Mouse (Mus musculus): ENCODE data around the gene Nsg2. TPM values are rescaled to one million over a fixed set of nuclear protein-coding genes. Genes with fewer than 3 reads are reported as not detected.

Nsg2 gene
- polyA plus RNA-seq, 1 experiment from 2014 or later: 1.0 TPM

- no peaks in the 10 kb centered on the region for H3K36me3 ChIP-seq
- H3K4me3 ChIP-seq: no peak overlapping the region
- H3K9ac ChIP-seq: no peak overlapping the region
- H3K27ac ChIP-seq (ENCODE audit: poor library complexity, severe bottlenecking): no peak overlapping the region
- 75% methylated on average over 4 of the region's 4 CpGs for WGBS
- ATAC-seq (ENCODE audit: insufficient number of reproducible peaks, low FRiP score): no peak
- H3K27me3 ChIP-seq (replicated peaks): no peaks in the 10 kb centered on the region
- H3K4me2 ChIP-seq: no peak overlapping the region
- peaks cover 18% of the 10 kb centered on the region for H3K4me1 ChIP-seq (replicated peaks)
- H3K9me3 ChIP-seq (replicated peaks): no peaks in the 10 kb centered on the region
Observed at GRCm38 (mm10) chr11:32013014-32013427, 12.8 kb downstream of the Nsg2 start.

GRCm38 (mm10) chr11:32013561-32013960 lies 13.3 kb downstream of the Nsg2 start:
- WGBS: 74% methylated on average over 1 of the region's 1 CpGs
- no peak for ATAC-seq (ENCODE audit: insufficient number of reproducible peaks, low FRiP score)
- Histone ChIP-seq H3K27ac (ENCODE audit: poor library complexity, severe bottlenecking) (no peak overlapping the region), H3K4me3 (no peak overlapping the region), H3K4me1 (replicated peaks) (peaks cover 18% of the 10 kb centered on the region), H3K9me3 (replicated peaks) (no peaks in the 10 kb centered on the region), H3K27me3 (replicated peaks) (no peaks in the 10 kb centered on the region), H3K36me3 (no peaks in the 10 kb centered on the region), H3K4me2 (no peak overlapping the region), H3K9ac (no peak overlapping the region)

- Histone ChIP-seq H3K9ac (no peak overlapping the region), H3K4me2 (no peak overlapping the region), H3K4me3 (no peak overlapping the region), H3K27ac (ENCODE audit: poor library complexity, severe bottlenecking) (no peak overlapping the region), H3K9me3 (replicated peaks) (no peaks in the 10 kb centered on the region), H3K36me3 (no peaks in the 10 kb centered on the region), H3K27me3 (replicated peaks) (no peaks in the 10 kb centered on the region; the same call in 1 of the 2 replicates), H3K4me1 (replicated peaks) (no peaks in the 10 kb centered on the region; the same call in 1 of the 2 replicates)
- 38% methylated on average over 4 of the region's 4 CpGs for WGBS
- no peak for ATAC-seq (ENCODE audit: insufficient number of reproducible peaks, low FRiP score)
Observed at GRCm38 (mm10) chr11:32018201-32018600, 17.9 kb downstream of the Nsg2 start.

GRCm38 (mm10) chr11:32020031-32020965 lies 20.0 kb downstream of the Nsg2 start:
- no peak overlapping the region for H3K9ac ChIP-seq
- H3K9me3 ChIP-seq (replicated peaks): no peaks in the 10 kb centered on the region
- no peak overlapping the region for H3K4me2 ChIP-seq
- no peak for ATAC-seq (ENCODE audit: insufficient number of reproducible peaks, low FRiP score)
- no peak overlapping the region for H3K27ac ChIP-seq (ENCODE audit: poor library complexity, severe bottlenecking)
- 44% methylated on average over 8 of the region's 8 CpGs for WGBS
- H3K27me3 ChIP-seq (replicated peaks): no peaks in the 10 kb centered on the region; the same call in 1 of the 2 replicates
- no peaks in the 10 kb centered on the region; the same call in 1 of the 2 replicates for H3K4me1 ChIP-seq (replicated peaks)
- no peak overlapping the region for H3K4me3 ChIP-seq
- no peaks in the 10 kb centered on the region for H3K36me3 ChIP-seq

- H3K27ac ChIP-seq (ENCODE audit: poor library complexity, severe bottlenecking): no peak overlapping the region
- no peak overlapping the region for H3K9ac ChIP-seq
- H3K4me3 ChIP-seq: no peak overlapping the region
- H3K9me3 ChIP-seq (replicated peaks): no peaks in the 10 kb centered on the region
- ATAC-seq (ENCODE audit: insufficient number of reproducible peaks, low FRiP score): no peak
- no peak overlapping the region for H3K4me2 ChIP-seq
- H3K4me1 ChIP-seq (replicated peaks): no peaks in the 10 kb centered on the region; the same call in 1 of the 2 replicates
- H3K36me3 ChIP-seq: no peaks in the 10 kb centered on the region
- 67% methylated on average over 5 of the region's 5 CpGs for WGBS
- H3K27me3 ChIP-seq (replicated peaks): no peaks in the 10 kb centered on the region; the same call in 1 of the 2 replicates
Observed at GRCm38 (mm10) chr11:32026634-32027033, 26.4 kb downstream of the Nsg2 start.

GRCm38 (mm10) chr11:32027474-32028342 lies 27.4 kb downstream of the Nsg2 start:
- no peaks in the 10 kb centered on the region for H3K9me3 ChIP-seq (replicated peaks)
- ATAC-seq (ENCODE audit: insufficient number of reproducible peaks, low FRiP score): no peak

GRCm38 (mm10) chr11:32028605-32029004 lies 28.3 kb downstream of the Nsg2 start:
- Histone ChIP-seq H3K27ac (ENCODE audit: poor library complexity, severe bottlenecking) (no peak overlapping the region), H3K4me3 (no peak overlapping the region), H3K4me2 (no peak overlapping the region), H3K27me3 (replicated peaks) (peaks cover 1% of the 10 kb centered on the region; the same call in 1 of the 2 replicates), H3K9ac (no peak overlapping the region), H3K36me3 (no peaks in the 10 kb centered on the region), H3K4me1 (replicated peaks) (no peaks in the 10 kb centered on the region; the same call in 1 of the 2 replicates), H3K9me3 (replicated peaks) (no peaks in the 10 kb centered on the region)
- 74% methylated on average over 3 of the region's 3 CpGs for WGBS
- ATAC-seq (ENCODE audit: insufficient number of reproducible peaks, low FRiP score): no peak

More at GRCm38 (mm10) chr11:32027474-32028342, 27.4 kb downstream of the Nsg2 start:
- no peak overlapping the region for H3K9ac ChIP-seq
- H3K4me1 ChIP-seq (replicated peaks): no peaks in the 10 kb centered on the region; the same call in 1 of the 2 replicates
- no peak overlapping the region for H3K4me3 ChIP-seq
- H3K27ac ChIP-seq (ENCODE audit: poor library complexity, severe bottlenecking): no peak overlapping the region
- no peaks in the 10 kb centered on the region for H3K36me3 ChIP-seq
- no peaks in the 10 kb centered on the region; the same call in 1 of the 2 replicates for H3K27me3 ChIP-seq (replicated peaks)
- H3K4me2 ChIP-seq: no peak overlapping the region
- 68% methylated on average over 7 of the region's 7 CpGs for WGBS

GRCm38 (mm10) chr11:32029356-32029755 lies 29.1 kb downstream of the Nsg2 start:
- H3K27me3 ChIP-seq (replicated peaks): peaks cover 7% of the 10 kb centered on the region; the same call in 1 of the 2 replicates
- H3K4me2 ChIP-seq: no peak overlapping the region
- no peaks in the 10 kb centered on the region for H3K9me3 ChIP-seq (replicated peaks)
- no peak overlapping the region for H3K27ac ChIP-seq (ENCODE audit: poor library complexity, severe bottlenecking)
- H3K9ac ChIP-seq: no peak overlapping the region
- H3K4me1 ChIP-seq (replicated peaks): no peaks in the 10 kb centered on the region; the same call in 1 of the 2 replicates
- WGBS: 63% methylated on average over 5 of the region's 5 CpGs
- no peak overlapping the region for H3K4me3 ChIP-seq
- ATAC-seq (ENCODE audit: insufficient number of reproducible peaks, low FRiP score): no peak
- no peaks in the 10 kb centered on the region for H3K36me3 ChIP-seq

- H3K4me3 ChIP-seq: no peak overlapping the region
- no peaks in the 10 kb centered on the region for H3K36me3 ChIP-seq
- H3K9ac ChIP-seq: no peak overlapping the region
- H3K9me3 ChIP-seq (replicated peaks): no peaks in the 10 kb centered on the region
- H3K27me3 ChIP-seq (replicated peaks): peaks cover 17% of the 10 kb centered on the region; the same call in 1 of the 2 replicates
- H3K4me2 ChIP-seq: no peak overlapping the region
- H3K27ac ChIP-seq (ENCODE audit: poor library complexity, severe bottlenecking): no peak overlapping the region
- no peak for ATAC-seq (ENCODE audit: insufficient number of reproducible peaks, low FRiP score)
- 77% methylated on average over 4 of the region's 4 CpGs for WGBS
- H3K4me1 ChIP-seq (replicated peaks): no peaks in the 10 kb centered on the region; the same call in 1 of the 2 replicates
Observed at GRCm38 (mm10) chr11:32031396-32031795, 31.1 kb downstream of the Nsg2 start.

GRCm38 (mm10) chr11:32032053-32032452 lies 31.8 kb downstream of the Nsg2 start:
- ATAC-seq (ENCODE audit: insufficient number of reproducible peaks, low FRiP score): no peak
- no peak overlapping the region for H3K4me3 ChIP-seq
- no peak overlapping the region for H3K27ac ChIP-seq (ENCODE audit: poor library complexity, severe bottlenecking)
- no peak overlapping the region for H3K9ac ChIP-seq
- H3K36me3 ChIP-seq: no peaks in the 10 kb centered on the region
- 72% methylated on average over 9 of the region's 9 CpGs for WGBS
- no peak overlapping the region for H3K4me2 ChIP-seq
- no peaks in the 10 kb centered on the region for H3K9me3 ChIP-seq (replicated peaks)
- peaks cover 20% of the 10 kb centered on the region for H3K27me3 ChIP-seq (replicated peaks)
- H3K4me1 ChIP-seq (replicated peaks): no peaks in the 10 kb centered on the region; the same call in 1 of the 2 replicates

- no peak overlapping the region for H3K27ac ChIP-seq (ENCODE audit: poor library complexity, severe bottlenecking)
- no peaks in the 10 kb centered on the region for H3K36me3 ChIP-seq
- WGBS: 70% methylated on average over 5 of the region's 5 CpGs
- no peak overlapping the region for H3K4me2 ChIP-seq
- no peak for ATAC-seq (ENCODE audit: insufficient number of reproducible peaks, low FRiP score)
- no peak overlapping the region for H3K4me3 ChIP-seq
- peaks cover 29% of the 10 kb centered on the region for H3K27me3 ChIP-seq (replicated peaks)
- no peaks in the 10 kb centered on the region for H3K9me3 ChIP-seq (replicated peaks)
- peaks cover 15% of the 10 kb centered on the region for H3K4me1 ChIP-seq (replicated peaks)
- no peak overlapping the region for H3K9ac ChIP-seq
Observed at GRCm38 (mm10) chr11:32035831-32036230, 35.6 kb downstream of the Nsg2 start.
